Mouse (Mus musculus) cerebellum, postnatal 25 days (tissue): ENCODE results near the gene Elmo1.
A peak's percentile ranks its signal among the peaks of the same experiment; 100 is the strongest.

Experiments
- DNase-seq, 2 experiments: peaks; one replicate each; pipeline ENCODE4 v3.0.0; 2021; ENCODE audit warnings: mixed read lengths in 2 of 2

The Elmo1 gene

DNA sequence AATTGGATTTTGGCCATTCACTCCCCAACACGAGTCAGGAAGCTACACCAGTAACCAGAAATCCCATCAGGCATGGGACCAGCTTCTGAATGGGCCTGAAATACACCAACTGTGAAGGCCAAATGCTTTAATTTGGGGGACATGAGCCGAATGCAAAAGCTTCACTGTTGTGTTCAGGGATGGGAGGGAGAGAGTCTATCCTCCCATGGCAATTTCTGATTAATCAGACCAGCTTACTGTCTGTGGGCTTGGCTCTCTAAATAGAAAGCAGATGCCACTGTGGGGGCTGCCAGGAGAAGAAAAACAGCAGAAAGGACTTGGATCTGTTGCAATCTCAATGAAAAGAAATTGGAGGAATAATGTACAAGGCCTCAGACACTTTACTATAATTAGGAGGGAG lies 545.2 kb downstream of the Elmo1 start:
- peak; percentile 35 to 42 for DNase-seq
